Mouse (Mus musculus) limb, embryonic 12.5 days (tissue): ENCODE measurements around the gene Serpina16. TPM values are rescaled to one million over a fixed set of nuclear protein-coding genes. Genes with fewer than 3 reads are reported as not detected.

Experiments
- ATAC-seq: fragments of 200-750 bp; cut with Nextera tagmentation; 2 replicates; pipeline ENCODE4 v1.8.0; 2017; ENCODE audit warnings: low read depth, moderate TSS enrichment; ENCODE audit not compliant: insufficient number of reproducible peaks, insufficient read depth, low FRiP score, low TSS enrichment
- H3K27ac ChIP-seq: fragments of 300-500 bp; sonication (generic); 2 replicates; pipeline ENCODE4 v1.5.1; 2016; ENCODE audit warnings: mild to moderate bottlenecking, moderate library complexity
- H3K27me3 ChIP-seq: fragments of 300-500 bp; sonication (generic); 2 replicates; pipeline ENCODE4 v1.6.1; 2016; ENCODE audit warnings: mild to moderate bottlenecking, moderate library complexity
- H3K36me3 ChIP-seq: fragments of 300-500 bp; sonication (generic); 2 replicates; pipeline ENCODE4 v1.6.1; 2016; ENCODE audit warnings: mild to moderate bottlenecking, moderate library complexity
- H3K4me1 ChIP-seq: fragments of 300-500 bp; sonication (generic); replicated peaks from 2 replicates; pipeline ENCODE4 v1.6.1; 2016
- H3K4me2 ChIP-seq: fragments of 300-500 bp; sonication (generic); 2 replicates; pipeline ENCODE4 v1.6.1; 2016; ENCODE audit warnings: mild to moderate bottlenecking, moderate library complexity
- H3K4me3 ChIP-seq: fragments of 300-500 bp; sonication (generic); replicated peaks from 2 replicates; pipeline ENCODE4 v1.5.1; 2016; ENCODE audit warnings: mild to moderate bottlenecking
- H3K9ac ChIP-seq: fragments of 300-500 bp; sonication (generic); replicated peaks from 2 replicates; pipeline ENCODE4 v1.6.1; 2016; ENCODE audit warnings: mild to moderate bottlenecking, moderate library complexity
- H3K9me3 ChIP-seq: fragments of 300-500 bp; sonication (generic); 2 replicates; pipeline ENCODE4 v1.6.1; 2016; ENCODE audit warnings: mild to moderate bottlenecking, moderate library complexity
- WGBS: fragments of 180-500 bp; shearing (Covaris S2); methylation state at CpG from one replicate; pipeline ENCODE4 v1.1.7; 2016; 5-methylcytosine and 5-hydroxymethylcytosine counted together
- polyA plus RNA-seq: library from polyadenylated mRNA; unstranded; fragments of >200 nt; fragmentation: Nextera tagmentation; extraction: Ambion mirVana; gene quantifications from 2 replicates; pipeline ENCODE4 v1.2.1, GENCODE M21; 2016

The Serpina16 gene
- polyA plus RNA-seq, 1 experiment from 2014 or later, result not detected

- no peak for ATAC-seq
- WGBS, result 77% methylated on average over 9 of the region's 9 CpGs
- Histone ChIP-seq H3K4me1 (no peaks in the 10 kb centered on the region), H3K9me3 (no peaks in the 10 kb centered on the region), H3K36me3 (no peaks in the 10 kb centered on the region), H3K4me3 (no peak within 1 kb of the TSS), H3K9ac (no peak within 1 kb of the TSS), H3K27me3 (no peaks in the 10 kb centered on the region), H3K27ac (no peak within 1 kb of the TSS), H3K4me2 (no peak within 1 kb of the TSS)
Observed at GRCm38 (mm10) chr12:103656848-103657626, 18.9 kb downstream of the Serpina16 start, which contains the start of gene Serpina6. Serpina6 (minus strand) TSS chr12:103657212.

DNA sequence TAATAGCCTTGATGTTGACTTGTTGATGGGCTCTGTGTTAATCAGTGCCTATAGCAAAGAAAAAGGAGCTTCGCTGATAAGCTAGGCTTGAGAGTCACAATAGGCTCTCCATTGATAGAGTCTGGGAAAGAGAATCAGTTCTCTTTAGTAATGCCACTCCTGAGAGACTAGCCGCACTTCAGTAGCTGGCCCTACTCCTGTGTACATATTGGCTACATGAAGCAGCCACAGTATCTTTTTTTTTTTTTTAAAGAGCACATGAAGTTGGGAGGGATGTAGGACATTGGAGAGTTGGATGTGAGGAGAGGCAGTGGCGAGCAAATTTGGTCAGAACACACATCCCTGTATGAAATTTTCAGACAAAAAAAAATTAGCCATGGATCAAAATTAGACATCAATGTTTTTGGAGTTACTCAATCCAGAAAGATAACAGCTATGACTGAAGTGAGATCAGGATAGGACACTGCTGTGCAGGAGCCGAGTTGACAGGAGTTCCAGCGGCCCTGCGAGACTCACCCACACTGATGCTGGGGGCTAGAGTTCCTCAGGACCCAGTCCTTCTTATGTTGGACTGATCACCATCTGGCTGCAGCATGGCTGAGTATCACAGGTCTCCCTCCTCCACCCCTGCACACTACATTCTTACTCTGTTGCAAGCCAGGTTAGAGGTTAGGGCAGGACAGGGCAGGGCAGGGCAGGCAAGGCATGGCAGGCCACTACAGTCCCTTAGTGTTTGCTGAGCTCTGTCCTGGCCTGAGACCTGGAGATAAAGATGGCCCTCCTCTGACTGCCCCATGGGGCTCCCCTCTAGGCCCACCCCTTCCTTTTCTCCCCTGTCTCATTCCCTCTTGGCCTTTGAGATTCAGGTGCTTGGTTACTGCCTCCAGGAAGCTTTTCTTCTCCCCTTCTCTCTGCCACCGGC, 20.6 kb downstream of the Serpina16 start:
- Histone ChIP-seq H3K9ac (no peak overlapping the region), H3K27ac (no peak overlapping the region), H3K4me1 (no peaks in the 10 kb centered on the region), H3K27me3 (no peaks in the 10 kb centered on the region), H3K9me3 (no peaks in the 10 kb centered on the region; the same call in 1 of the 2 replicates), H3K36me3 (no peaks in the 10 kb centered on the region), H3K4me2 (no peak overlapping the region), H3K4me3 (no peak overlapping the region)
- 84% methylated on average over 7 of the region's 7 CpGs for WGBS
- ATAC-seq, result no peak

GRCm38 (mm10) chr12:103653836-103654235, 22.1 kb downstream of the Serpina16 start:
- no peak overlapping the region for H3K9ac ChIP-seq
- H3K27ac ChIP-seq, result no peak overlapping the region
- H3K4me1 ChIP-seq, result no peaks in the 10 kb centered on the region
- H3K9me3 ChIP-seq, result peaks cover 3% of the 10 kb centered on the region; the same call in 1 of the 2 replicates
- H3K27me3 ChIP-seq, result no peaks in the 10 kb centered on the region
- no peak overlapping the region for H3K4me2 ChIP-seq
- no peak for ATAC-seq
- WGBS, result 92% methylated on average over 2 of the region's 2 CpGs
- no peak overlapping the region for H3K4me3 ChIP-seq
- H3K36me3 ChIP-seq, result no peaks in the 10 kb centered on the region

GRCm38 (mm10) chr12:103646314-103646713, 29.6 kb downstream of the Serpina16 start:
- Histone ChIP-seq H3K4me2 (no peak overlapping the region), H3K4me3 (no peak overlapping the region), H3K27me3 (no peaks in the 10 kb centered on the region), H3K4me1 (no peaks in the 10 kb centered on the region), H3K36me3 (no peaks in the 10 kb centered on the region), H3K27ac (no peak overlapping the region), H3K9ac (no peak overlapping the region), H3K9me3 (peaks cover 3% of the 10 kb centered on the region; the same call in 1 of the 2 replicates)
- no peak for ATAC-seq
- WGBS, result 82% methylated on average over 2 of the region's 2 CpGs

DNA sequence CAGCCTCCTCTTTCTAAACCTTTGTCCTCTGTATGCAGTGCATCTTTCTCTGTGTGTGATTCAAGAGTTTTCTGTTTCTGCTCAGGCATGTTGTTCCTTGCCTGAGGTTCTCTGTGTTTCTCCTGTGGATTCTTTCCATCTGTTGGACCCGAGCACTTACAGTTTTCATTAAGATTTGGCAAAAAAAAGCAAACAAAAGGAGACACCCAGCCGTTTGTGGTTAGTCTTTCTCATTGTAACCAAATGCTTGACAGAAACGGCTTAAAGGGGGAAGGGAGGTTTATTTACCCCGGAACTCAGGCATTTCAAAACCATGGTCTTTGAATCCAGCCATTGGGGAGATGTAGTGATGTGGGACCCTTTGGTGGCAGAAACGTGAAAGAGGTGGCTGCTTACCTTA, 31.3 kb downstream of the Serpina16 start:
- no peak overlapping the region for H3K9ac ChIP-seq
- WGBS, result 48% methylated on average over 5 of the region's 5 CpGs
- no peak overlapping the region for H3K27ac ChIP-seq

DNA sequence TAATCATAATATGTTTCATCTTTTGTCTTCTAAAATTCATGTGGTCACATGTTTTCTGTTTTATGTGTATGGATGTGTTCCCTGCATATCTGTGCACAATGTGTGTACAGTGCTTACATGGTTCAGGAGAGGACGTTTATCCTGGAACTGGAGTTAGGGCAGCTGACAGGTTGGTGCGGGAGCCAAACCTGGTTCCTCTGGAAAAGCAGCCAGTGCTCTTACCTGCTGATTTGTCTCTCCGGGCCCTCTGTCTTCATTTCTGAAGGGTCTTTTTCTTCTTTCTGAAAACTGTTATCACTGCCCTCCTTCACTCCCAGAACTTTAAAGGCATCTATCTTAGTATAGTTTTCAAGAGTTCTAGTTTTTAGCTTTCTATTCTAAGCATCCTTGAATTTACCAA, 32.1 kb downstream of the Serpina16 start:
- H3K9ac ChIP-seq, result no peak overlapping the region
- H3K27ac ChIP-seq, result no peak overlapping the region
- 79% methylated on average over 3 of the region's 3 CpGs for WGBS
- no peaks in the 10 kb centered on the region for H3K9me3 ChIP-seq
- no peaks in the 10 kb centered on the region for H3K27me3 ChIP-seq
- H3K4me1 ChIP-seq, result no peaks in the 10 kb centered on the region
- no peak overlapping the region for H3K4me2 ChIP-seq
- no peaks in the 10 kb centered on the region for H3K36me3 ChIP-seq
- no peak overlapping the region for H3K4me3 ChIP-seq
- ATAC-seq, result no peak

More for the DNA sequence above, 31.3 kb downstream of the Serpina16 start:
- Histone ChIP-seq H3K9me3 (no peaks in the 10 kb centered on the region), H3K36me3 (no peaks in the 10 kb centered on the region), H3K4me1 (no peaks in the 10 kb centered on the region), H3K27me3 (no peaks in the 10 kb centered on the region), H3K4me2 (no peak overlapping the region), H3K4me3 (no peak overlapping the region)
- no peak for ATAC-seq

GRCm38 (mm10) chr12:103643336-103643735, 32.6 kb downstream of the Serpina16 start:
- 2% methylated on average over 2 of the region's 2 CpGs for WGBS
- no peaks in the 10 kb centered on the region for H3K4me1 ChIP-seq
- no peak overlapping the region for H3K27ac ChIP-seq
- H3K36me3 ChIP-seq, result no peaks in the 10 kb centered on the region
- no peak overlapping the region for H3K9ac ChIP-seq
- no peak overlapping the region for H3K4me2 ChIP-seq
- H3K9me3 ChIP-seq, result no peaks in the 10 kb centered on the region
- ATAC-seq, result no peak
- no peak overlapping the region for H3K4me3 ChIP-seq
- H3K27me3 ChIP-seq, result no peaks in the 10 kb centered on the region

DNA sequence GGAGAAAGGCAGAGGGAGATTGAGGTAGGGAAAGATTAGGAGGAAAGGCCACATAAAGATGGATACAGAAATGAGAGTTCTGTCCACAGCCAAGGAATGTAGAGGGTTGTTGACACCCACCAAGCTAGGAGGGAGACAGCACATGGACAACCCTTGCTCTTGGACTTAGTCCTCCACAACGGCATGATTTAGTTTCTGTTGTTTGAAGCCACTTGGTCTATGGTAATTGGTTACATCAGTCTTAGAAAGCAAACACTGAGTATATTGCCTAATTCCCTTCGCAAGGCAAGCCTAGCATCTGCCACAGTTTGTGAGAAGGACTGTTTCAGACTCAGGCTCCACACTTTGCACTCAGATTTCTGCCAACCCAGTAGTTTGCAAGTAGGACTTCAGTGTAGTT, 40.1 kb downstream of the Serpina16 start:
- 76% methylated on average over 2 of the region's 2 CpGs for WGBS
- Histone ChIP-seq H3K4me3 (no peak overlapping the region), H3K9me3 (no peaks in the 10 kb centered on the region), H3K4me2 (no peak overlapping the region), H3K36me3 (no peaks in the 10 kb centered on the region), H3K27me3 (no peaks in the 10 kb centered on the region), H3K27ac (no peak overlapping the region), H3K9ac (no peak overlapping the region), H3K4me1 (no peaks in the 10 kb centered on the region)
- ATAC-seq, result no peak

GRCm38 (mm10) chr12:103634430-103634829, 41.5 kb downstream of the Serpina16 start:
- H3K27ac ChIP-seq, result no peak overlapping the region
- H3K27me3 ChIP-seq, result no peaks in the 10 kb centered on the region
- H3K9ac ChIP-seq, result no peak overlapping the region
- H3K4me1 ChIP-seq, result no peaks in the 10 kb centered on the region
- ATAC-seq, result no peak
- no peak overlapping the region for H3K4me3 ChIP-seq
- H3K9me3 ChIP-seq, result no peaks in the 10 kb centered on the region
- WGBS, result 83% methylated on average over 2 of the region's 2 CpGs
- no peak overlapping the region for H3K4me2 ChIP-seq
- no peaks in the 10 kb centered on the region for H3K36me3 ChIP-seq

DNA sequence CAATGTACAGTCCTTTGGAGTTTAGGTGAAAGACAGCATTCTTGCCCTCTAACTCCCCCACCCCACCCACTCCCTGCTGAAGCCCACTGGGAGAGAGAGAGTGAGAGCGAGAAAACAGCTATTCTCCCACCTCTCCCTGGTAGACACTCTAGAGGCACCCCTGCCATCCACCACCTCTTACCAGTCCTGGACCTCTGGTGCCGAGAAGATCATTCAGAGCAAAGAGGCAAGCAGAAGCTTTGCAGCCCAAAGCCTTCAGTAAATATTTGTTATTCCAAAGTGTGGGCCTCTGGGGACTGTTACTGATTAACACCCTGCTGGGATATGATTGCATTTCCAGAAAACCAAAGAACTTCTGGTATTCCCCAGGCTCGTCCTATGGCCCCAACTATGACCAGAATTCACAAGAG, 44.7 kb downstream of the Serpina16 start, which contains the start of gene Serpina10:
Gene Serpina10 (minus strand): TSS at position 242 of the 410 bp plus-strand sequence.
- Histone ChIP-seq H3K4me3 (no peak within 1 kb of the TSS), H3K4me2 (no peak within 1 kb of the TSS), H3K27ac (no peak within 1 kb of the TSS), H3K9me3 (no peaks in the 10 kb centered on the region), H3K36me3 (no peaks in the 10 kb centered on the region), H3K9ac (no peak within 1 kb of the TSS), H3K4me1 (no peaks in the 10 kb centered on the region), H3K27me3 (no peaks in the 10 kb centered on the region)
- WGBS, result 61% methylated on average over 3 of the region's 3 CpGs
- ATAC-seq, result no peak
